ENCODE assay signal across 8 mouse cellular contexts in genomic region chr7:110060669-110061198, GRCm38 (mm10). TPM values are rescaled to one million over a fixed set of nuclear protein-coding genes. Genes with fewer than 3 reads are reported as not detected.
DNase-seq lines count a peak whose midpoint lies in the region; ATAC-seq lines count a peak whose summit lies in the region.

No protein-coding gene starts in this region.

- H3K27me3 ChIP-seq in liver, embryonic 12.5 days (replicated peaks) = no peaks in the 10 kb centered on the region

- H3K27ac ChIP-seq in brown adipose tissue, adult 24 weeks (replicated peaks; ENCODE audit: low read depth, low read length) = peak overlapping the region; percentile 99
- H3K27ac ChIP-seq in liver, embryonic 12.5 days = peak overlapping the region; percentile 97

- peaks cover 43% of the 10 kb centered on the region for H3K36me3 ChIP-seq in liver, embryonic 12.5 days

- H3K9me3 ChIP-seq in liver, embryonic 12.5 days (replicated peaks) = no peaks in the 10 kb centered on the region

- peak; percentile 5 for DNase-seq in right cerebral cortex, postnatal 25 days
- DNase-seq in right cerebral cortex, adult 18-20 months = no peak
- DNase-seq in skeletal muscle tissue, adult 2 months (ENCODE audit: low read depth, low spot score) = peak; percentile 37
- DNase-seq in thymus, postnatal 25 days = no peak
- no peak for DNase-seq in gastrocnemius, postnatal 4 days (ENCODE audit: low spot score in 2 of 2)

- H3K4me3 ChIP-seq in brown adipose tissue, adult 24 weeks (ENCODE audit: insufficient read depth, low read depth, low read length) = peak overlapping the region; percentile 99
- H3K4me3 ChIP-seq in liver, embryonic 12.5 days = peak overlapping the region; percentile 84

- H3K4me2 ChIP-seq in liver, embryonic 12.5 days = peak overlapping the region; percentile 76

- H3K4me1 ChIP-seq in brown adipose tissue, adult 24 weeks (ENCODE audit: control insufficient read depth, insufficient read depth, insufficient read length, low read length) = peaks cover 6% of the 10 kb centered on the region
- peaks cover 37% of the 10 kb centered on the region for H3K4me1 ChIP-seq in liver, embryonic 12.5 days

- peak overlapping the region; percentile 93 for H3K9ac ChIP-seq in liver, embryonic 12.5 days

- peak; percentile 25 for ATAC-seq in granulocyte monocyte progenitor cell, adult 5-6 weeks (replicated peaks; ENCODE audit: poor library complexity, severe bottlenecking)
- ATAC-seq in liver, embryonic 12.5 days = peak; percentile 10; the same call in 1 of the 2 replicates

- 1% methylated on average over 26 of the region's 26 CpGs for WGBS in liver, embryonic 12.5 days (ENCODE audit: insufficient replicate concordance)

RNA-seq across cellular contexts. Expression of gene Zfp143, which starts 0.3 kb away (rescaled TPM):
- 4.5 and 7.8 TPM in 2 replicates for polyA plus RNA-seq in brown adipose tissue, adult 24 weeks (2012; ENCODE audit: insufficient read depth, insufficient read length, missing spikeins)
- 13.4 and 21.6 TPM in 2 replicates for total RNA-seq in granulocyte monocyte progenitor cell, adult 5-6 weeks (2014; fragmentation: Nextera tagmentation)
- 27.1 and 37.4 TPM in 2 replicates for total RNA-seq in granulocyte monocyte progenitor cell, adult 5-6 weeks (2017)
- 13.5 and 14.2 TPM in 2 replicates for polyA plus RNA-seq in liver, embryonic 12.5 days (2016; fragmentation: Nextera tagmentation; extraction: Ambion mirVana)
- total RNA-seq in gastrocnemius, postnatal 4 days (2021) = 10 to 100 TPM in 1 of 2 experiments, 1 to 10 TPM in 1; 6.8 to 10.1 TPM

RNA-seq across cellular contexts. Expression of gene Ipo7, which starts 42.7 kb away (rescaled TPM):
- polyA plus RNA-seq in brown adipose tissue, adult 24 weeks (2012; ENCODE audit: insufficient read depth, insufficient read length, missing spikeins) = 51.7 and 64.6 TPM in 2 replicates
- total RNA-seq in granulocyte monocyte progenitor cell, adult 5-6 weeks (2014; fragmentation: Nextera tagmentation) = 111 and 115 TPM in 2 replicates
- total RNA-seq in granulocyte monocyte progenitor cell, adult 5-6 weeks (2017) = 239 and 262 TPM in 2 replicates
- 35.8 and 35.9 TPM in 2 replicates for polyA plus RNA-seq in liver, embryonic 12.5 days (2016; fragmentation: Nextera tagmentation; extraction: Ambion mirVana)
- 10 to 100 TPM; 88.4 to 88.6 TPM for total RNA-seq in gastrocnemius, postnatal 4 days (2021)

Comparison
In these comparisons a context has a peak if more than half of its experiments do, and no peak if none do; other contexts are left out.
1. DNase-seq: peak in right cerebral cortex, postnatal 25 days (single experiment) and skeletal muscle tissue, adult 2 months (single experiment); none in right cerebral cortex, adult 18-20 months (single experiment), thymus, postnatal 25 days (single experiment) and gastrocnemius, postnatal 4 days (0 of 2).